ENCODE assay signal across 27 mouse cellular contexts in the genomic region with DNA sequence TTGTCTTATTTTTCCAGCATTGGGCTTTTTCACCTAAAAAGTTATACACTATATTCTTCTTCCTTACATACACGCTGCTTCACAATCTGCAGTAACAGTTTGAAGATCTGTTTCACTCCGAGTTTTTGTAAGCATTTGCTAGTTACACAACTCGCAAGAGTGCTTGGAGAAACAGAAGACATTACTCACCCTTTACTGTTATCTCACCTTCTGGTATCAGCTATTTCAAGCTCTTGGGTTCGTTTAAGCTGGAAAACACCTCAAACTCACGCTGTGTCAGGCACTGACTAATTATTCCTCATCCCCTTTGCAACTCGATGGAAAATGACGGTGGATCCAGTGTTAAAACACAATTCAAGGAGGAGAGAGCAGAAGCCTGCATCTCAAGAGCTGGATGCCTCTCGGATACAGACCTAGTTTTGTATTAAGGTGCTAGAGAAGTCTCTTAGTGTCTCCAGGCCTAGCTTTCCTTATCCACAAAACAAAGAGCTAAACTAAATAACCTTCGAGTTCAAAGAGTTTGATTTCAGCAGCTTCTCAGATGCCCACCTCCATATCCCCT.
A peak's percentile ranks its signal among the peaks of the same experiment; 100 is the strongest.
DNase-seq lines count a peak whose midpoint lies in the region; ATAC-seq and TF ChIP-seq lines count a peak whose summit lies in the region.
"Had no signal": no experiment of that assay in that cellular context is flagged by ENCODE, and none has a peak within 500 bp of the region (broad histone marks: within the 10 kb centered on the region; RNA-seq: fewer than 3 reads in every experiment).

No protein-coding gene starts in this region.

- no peak overlapping the region for H3K9ac ChIP-seq in stomach, postnatal 0 days (ENCODE audit: low read length)
- H3K9ac ChIP-seq: embryonic facial prominence, embryonic 15.5 days; intestine, embryonic 15.5 days; limb, embryonic 13.5 days; liver, embryonic 12.5 days; midbrain, embryonic 12.5 days; neural tube, embryonic 15.5 days had no signal

- TF ChIP-seq CTCF in stomach, postnatal 0 days (IDR thresholded peaks at IDR 0.05; ENCODE audit: low read depth): no peak

- no peaks in the 10 kb centered on the region for H3K4me1 ChIP-seq in stomach, postnatal 0 days (replicated peaks; ENCODE audit: control insufficient read depth, insufficient read depth)
- H3K4me1 ChIP-seq: embryonic facial prominence, embryonic 15.5 days; hindbrain, embryonic 10.5 days; intestine, embryonic 15.5 days; limb, embryonic 13.5 days; liver, embryonic 12.5 days; midbrain, embryonic 12.5 days; neural tube, embryonic 15.5 days had no signal

- no peak overlapping the region for H3K4me3 ChIP-seq in stomach, postnatal 0 days (ENCODE audit: low read depth, low read length)
- H3K4me3 ChIP-seq: embryonic facial prominence, embryonic 15.5 days; gastrocnemius, adult 2 months; hindbrain, embryonic 10.5 days; intestine, embryonic 15.5 days; limb, embryonic 13.5 days; liver, embryonic 12.5 days; midbrain, embryonic 12.5 days; neural tube, embryonic 15.5 days had no signal

- intact Hi-C loops in left cerebral cortex, postnatal 36 days (cut with DNase I): no loop called here

- H3K27ac ChIP-seq in stomach, postnatal 0 days (replicated peaks): no peak overlapping the region
- H3K27ac ChIP-seq: embryonic facial prominence, embryonic 15.5 days; gastrocnemius, adult 2 months; hindbrain, embryonic 10.5 days; intestine, embryonic 15.5 days; limb, embryonic 13.5 days; liver, embryonic 12.5 days; midbrain, embryonic 12.5 days; neural tube, embryonic 15.5 days had no signal

- peak; percentile 11 to 19 for DNase-seq in frontal cortex, postnatal 36 days (ENCODE audit: low spot score in 2 of 2)
- DNase-seq in frontal cortex, postnatal 10 days (ENCODE audit: low spot score in 2 of 2): no peak
- peak; percentile 6 to 34 for DNase-seq in layer of hippocampus, adult 18-20 months (ENCODE audit: low spot score in 2 of 2)
- no peak for DNase-seq in layer of hippocampus, postnatal 25 days (ENCODE audit: extremely low spot score in 1 of 2, low spot score in 1 of 2)
- DNase-seq in right cerebral cortex, adult 18-20 months: peak; percentile 12
- no peak for DNase-seq in right cerebral cortex, postnatal 4 days
- DNase-seq in left cerebral cortex, postnatal 36 days (ENCODE audit: low spot score in 2 of 2): peak; percentile 8 to 24
- no peak for DNase-seq in stomach, postnatal 0 days (ENCODE audit: low spot score)
- DNase-seq: adrenal gland, postnatal 14 days; cerebellum, adult 9-11 months; gastrocnemius, adult 2 months; kidney, adult 8-10 months; kidney, postnatal 10 days; lung, adult 18-20 months; lung, postnatal 14 days; thymus, adult 18-20 months; thymus, postnatal 36 days had no signal

- no peaks in the 10 kb centered on the region for H3K27me3 ChIP-seq in stomach, postnatal 0 days (ENCODE audit: control insufficient read depth, insufficient read depth, low read length)
- H3K27me3 ChIP-seq: embryonic facial prominence, embryonic 15.5 days; intestine, embryonic 15.5 days; limb, embryonic 13.5 days; liver, embryonic 12.5 days; midbrain, embryonic 12.5 days; neural tube, embryonic 15.5 days had no signal

- 64% methylated on average over 9 of the region's 9 CpGs for WGBS in stomach, postnatal 0 days

- no peaks in the 10 kb centered on the region for H3K9me3 ChIP-seq in stomach, postnatal 0 days (ENCODE audit: control insufficient read depth, low read length)
- H3K9me3 ChIP-seq: embryonic facial prominence, embryonic 15.5 days; hindbrain, embryonic 10.5 days; intestine, embryonic 15.5 days; limb, embryonic 13.5 days; liver, embryonic 12.5 days; midbrain, embryonic 12.5 days; neural tube, embryonic 15.5 days had no signal

- no peak for TF ChIP-seq EP300 in stomach, postnatal 0 days (optimal IDR thresholded peaks at IDR 0.05)

- no peaks in the 10 kb centered on the region for H3K36me3 ChIP-seq in stomach, postnatal 0 days (ENCODE audit: control insufficient read depth, insufficient read depth, low read length)
- H3K36me3 ChIP-seq: embryonic facial prominence, embryonic 15.5 days; hindbrain, embryonic 10.5 days; intestine, embryonic 15.5 days; limb, embryonic 13.5 days; liver, embryonic 12.5 days; midbrain, embryonic 12.5 days; neural tube, embryonic 15.5 days had no signal

- no peak for ATAC-seq in stomach, postnatal 0 days (ENCODE audit: low FRiP score, low TSS enrichment)
- ATAC-seq: CD4-positive, CD25-positive, alpha-beta regulatory T cell, adult 4 months; forebrain, embryonic 14.5 days; hindbrain, embryonic 16.5 days; intestine, embryonic 15.5 days; liver, embryonic 12.5 days had no signal

- no peak overlapping the region for H3K4me2 ChIP-seq in stomach, postnatal 0 days (replicated peaks; ENCODE audit: low read depth)
- H3K4me2 ChIP-seq: embryonic facial prominence, embryonic 15.5 days; intestine, embryonic 15.5 days; limb, embryonic 13.5 days; liver, embryonic 12.5 days; midbrain, embryonic 12.5 days; neural tube, embryonic 15.5 days had no signal

Comparison
In these comparisons a context has a peak if more than half of its experiments do, and no peak if none do; other contexts are left out.
1. DNase-seq: peak in frontal cortex, postnatal 36 days (2 of 2), layer of hippocampus, adult 18-20 months (2 of 2), right cerebral cortex, adult 18-20 months (single experiment) and left cerebral cortex, postnatal 36 days (2 of 2); none in frontal cortex, postnatal 10 days (0 of 2), layer of hippocampus, postnatal 25 days (0 of 2), right cerebral cortex, postnatal 4 days (single experiment) and stomach, postnatal 0 days (single experiment).